Mouse (Mus musculus): ENCODE results near the gene Hs6st1. TPM values are rescaled to one million over a fixed set of nuclear protein-coding genes. Genes with fewer than 3 reads are reported as not detected.

The Hs6st1 gene
- total RNA-seq, 1 experiment = 46.3 TPM

GRCm38 (mm10) chr1:36088367-36088766 is 20.2 kb downstream of the Hs6st1 start:
- TF ChIP-seq MAFK (IDR thresholded peaks at IDR 0.05; ENCODE audit: insufficient read depth, low read depth, low read length) = no peak
- no peak for TF ChIP-seq ZNF384 (IDR thresholded peaks at IDR 0.05; ENCODE audit: low read depth, low read length)
- TF ChIP-seq CHD2 (IDR thresholded peaks at IDR 0.05; ENCODE audit: low read depth, low read length) = no peak
- no peak for TF ChIP-seq HCFC1 (IDR thresholded peaks at IDR 0.05; ENCODE audit: borderline replicate concordance, insufficient read depth, low read length)
- no peak for TF ChIP-seq ZC3H11A (IDR thresholded peaks at IDR 0.05; ENCODE audit: borderline replicate concordance, low read depth, low read length)
- H3K9ac ChIP-seq (ENCODE audit: insufficient read depth, low read depth, low read length, poor library complexity, severe bottlenecking) = no peak overlapping the region
- in situ Hi-C loops (cut with MboI; ENCODE audit: low sequenced_read_pairs in 2 of 2, unreplicated experiment in 2 of 2) = no loop called here
- peaks cover 50% of the 10 kb centered on the region for H3K36me3 ChIP-seq (ENCODE audit: control insufficient read depth, insufficient read depth, low read length, poor library complexity, severe bottlenecking)
- H3K4me1 ChIP-seq (ENCODE audit: control insufficient read depth in 2 of 2, insufficient read depth in 2 of 2, low read length in 2 of 2, poor library complexity in 1 of 2) = peaks cover 2 to 29% of the 10 kb centered on the region in 2 experiments
- no peak overlapping the region for H3K27ac ChIP-seq (ENCODE audit: insufficient read depth, low read depth, low read length, poor library complexity, severe bottlenecking)
- DNase-seq (ENCODE audit: low read depth, low spot score) = no peak
- no peak overlapping the region for H3K4me3 ChIP-seq (ENCODE audit: insufficient read depth in 1 of 2, low read depth in 1 of 2, low read length in 2 of 2, poor library complexity in 1 of 2, severe bottlenecking in 1 of 2)
- H3K9me3 ChIP-seq (ENCODE audit: control insufficient read depth, insufficient read depth, low read depth, low read length) = no peaks in the 10 kb centered on the region

GRCm38 (mm10) chr1:36089481-36089880 is 21.3 kb downstream of the Hs6st1 start:
- H3K9ac ChIP-seq (ENCODE audit: insufficient read depth, low read depth, low read length, poor library complexity, severe bottlenecking) = no peak overlapping the region
- peaks cover 51% of the 10 kb centered on the region for H3K36me3 ChIP-seq (ENCODE audit: control insufficient read depth, insufficient read depth, low read length, poor library complexity, severe bottlenecking)
- in situ Hi-C loops (cut with MboI; ENCODE audit: low sequenced_read_pairs in 2 of 2, unreplicated experiment in 2 of 2) = no loop called here
- H3K4me1 ChIP-seq (ENCODE audit: control insufficient read depth in 2 of 2, insufficient read depth in 2 of 2, low read length in 2 of 2, poor library complexity in 1 of 2) = peaks cover 0 to 27% of the 10 kb centered on the region in 2 experiments
- H3K27ac ChIP-seq (ENCODE audit: insufficient read depth, low read depth, low read length, poor library complexity, severe bottlenecking) = no peak overlapping the region
- TF ChIP-seq HCFC1 (IDR thresholded peaks at IDR 0.05; ENCODE audit: borderline replicate concordance, insufficient read depth, low read length) (no peak), ZC3H11A (IDR thresholded peaks at IDR 0.05; ENCODE audit: borderline replicate concordance, low read depth, low read length) (no peak), ZNF384 (IDR thresholded peaks at IDR 0.05; ENCODE audit: low read depth, low read length) (no peak), MAFK (IDR thresholded peaks at IDR 0.05; ENCODE audit: insufficient read depth, low read depth, low read length) (no peak), CHD2 (IDR thresholded peaks at IDR 0.05; ENCODE audit: low read depth, low read length) (no peak)
- H3K9me3 ChIP-seq (ENCODE audit: control insufficient read depth, insufficient read depth, low read depth, low read length) = no peaks in the 10 kb centered on the region
- no peak overlapping the region for H3K4me3 ChIP-seq (ENCODE audit: insufficient read depth in 1 of 2, low read depth in 1 of 2, low read length in 2 of 2, poor library complexity in 1 of 2, severe bottlenecking in 1 of 2)
- no peak for DNase-seq (ENCODE audit: low read depth, low spot score)

GRCm38 (mm10) chr1:36090011-36090721 is 22.0 kb downstream of the Hs6st1 start:
- Histone ChIP-seq H3K4me1 (ENCODE audit: control insufficient read depth in 2 of 2, insufficient read depth in 2 of 2, low read length in 2 of 2, poor library complexity in 1 of 2) (peaks cover 0 to 27% of the 10 kb centered on the region in 2 experiments), H3K4me3 (ENCODE audit: insufficient read depth in 1 of 2, low read depth in 1 of 2, low read length in 2 of 2, poor library complexity in 1 of 2, severe bottlenecking in 1 of 2) (no peak overlapping the region), H3K9ac (ENCODE audit: insufficient read depth, low read depth, low read length, poor library complexity, severe bottlenecking) (no peak overlapping the region), H3K36me3 (ENCODE audit: control insufficient read depth, insufficient read depth, low read length, poor library complexity, severe bottlenecking) (peaks cover 53% of the 10 kb centered on the region), H3K27ac (ENCODE audit: insufficient read depth, low read depth, low read length, poor library complexity, severe bottlenecking) (no peak overlapping the region), H3K9me3 (ENCODE audit: control insufficient read depth, insufficient read depth, low read depth, low read length) (no peaks in the 10 kb centered on the region)
- no peak for DNase-seq (ENCODE audit: low read depth, low spot score)
- in situ Hi-C loops (cut with MboI; ENCODE audit: low sequenced_read_pairs in 2 of 2, unreplicated experiment in 2 of 2) = no loop called here
- TF ChIP-seq HCFC1 (IDR thresholded peaks at IDR 0.05; ENCODE audit: borderline replicate concordance, insufficient read depth, low read length) = no peak
- no peak for TF ChIP-seq ZC3H11A (IDR thresholded peaks at IDR 0.05; ENCODE audit: borderline replicate concordance, low read depth, low read length)
- TF ChIP-seq MAFK (IDR thresholded peaks at IDR 0.05; ENCODE audit: insufficient read depth, low read depth, low read length) = no peak
- TF ChIP-seq CHD2 (IDR thresholded peaks at IDR 0.05; ENCODE audit: low read depth, low read length) = no peak
- no peak for TF ChIP-seq ZNF384 (IDR thresholded peaks at IDR 0.05; ENCODE audit: low read depth, low read length)

GRCm38 (mm10) chr1:36090722-36091110 is 22.5 kb downstream of the Hs6st1 start:
- no peak overlapping the region for H3K4me3 ChIP-seq (ENCODE audit: insufficient read depth in 1 of 2, low read depth in 1 of 2, low read length in 2 of 2, poor library complexity in 1 of 2, severe bottlenecking in 1 of 2)
- H3K9ac ChIP-seq (ENCODE audit: insufficient read depth, low read depth, low read length, poor library complexity, severe bottlenecking) = no peak overlapping the region
- TF ChIP-seq ZNF384 (IDR thresholded peaks at IDR 0.05; ENCODE audit: low read depth, low read length) = no peak
- no peak for TF ChIP-seq CHD2 (IDR thresholded peaks at IDR 0.05; ENCODE audit: low read depth, low read length)
- TF ChIP-seq ZC3H11A (IDR thresholded peaks at IDR 0.05; ENCODE audit: borderline replicate concordance, low read depth, low read length) = no peak
- no peak for TF ChIP-seq MAFK (IDR thresholded peaks at IDR 0.05; ENCODE audit: insufficient read depth, low read depth, low read length)
- no peak for TF ChIP-seq HCFC1 (IDR thresholded peaks at IDR 0.05; ENCODE audit: borderline replicate concordance, insufficient read depth, low read length)
- no peak for DNase-seq (ENCODE audit: low read depth, low spot score)
- H3K36me3 ChIP-seq (ENCODE audit: control insufficient read depth, insufficient read depth, low read length, poor library complexity, severe bottlenecking) = peaks cover 53% of the 10 kb centered on the region
- H3K9me3 ChIP-seq (ENCODE audit: control insufficient read depth, insufficient read depth, low read depth, low read length) = no peaks in the 10 kb centered on the region
- in situ Hi-C loops (cut with MboI; ENCODE audit: low sequenced_read_pairs in 2 of 2, unreplicated experiment in 2 of 2) = no loop called here
- H3K4me1 ChIP-seq (ENCODE audit: control insufficient read depth in 2 of 2, insufficient read depth in 2 of 2, low read length in 2 of 2, poor library complexity in 1 of 2) = peaks cover 2 to 29% of the 10 kb centered on the region in 2 experiments
- no peak overlapping the region for H3K27ac ChIP-seq (ENCODE audit: insufficient read depth, low read depth, low read length, poor library complexity, severe bottlenecking)

Measured in ES-E14 (cell line).